Mouse (Mus musculus) heart, adult 2 months (tissue): ENCODE results near the gene Fam222b. TPM values are rescaled to one million over a fixed set of nuclear protein-coding genes. Genes with fewer than 3 reads are reported as not detected.

Experiments
- DNase-seq, 2 experiments: peaks; one replicate each; pipeline ENCODE4 v3.0.0; 2021
- H3K27ac ChIP-seq: fragments of 200-600 bp; 2 replicates; pipeline ENCODE4 v1.8.1; 2022
- H3K27me3 ChIP-seq: fragments of 200-500 bp; 2 replicates; pipeline ENCODE4 v1.6.1; 2012; ENCODE audit warnings: mild to moderate bottlenecking, low read length, inconsistent platforms, mixed read lengths; ENCODE audit not compliant: control insufficient read depth, insufficient read depth
- H3K36me3 ChIP-seq: fragments of 200-500 bp; 2 replicates; pipeline ENCODE4 v1.6.1; 2012; ENCODE audit warnings: low read length, inconsistent platforms; ENCODE audit not compliant: control insufficient read depth, insufficient read depth
- H3K4me1 ChIP-seq: fragments of 200-500 bp; 2 replicates; pipeline ENCODE4 v1.6.1; 2011; ENCODE audit warnings: low read length; ENCODE audit not compliant: control insufficient read depth, insufficient read depth
- H3K4me3 ChIP-seq: fragments of 200-600 bp; 2 replicates; pipeline ENCODE4 v1.8.1; 2022
- H3K79me2 ChIP-seq: fragments of 200-500 bp; replicated peaks from 2 replicates; pipeline ENCODE4 v1.6.1; 2012; ENCODE audit warnings: mild to moderate bottlenecking, inconsistent platforms, low read length, moderate library complexity, mixed read lengths; ENCODE audit not compliant: control insufficient read depth, insufficient read depth
- H3K9ac ChIP-seq: fragments of 200-500 bp; 2 replicates; pipeline ENCODE4 v1.6.1; 2012; ENCODE audit warnings: low read depth, mild to moderate bottlenecking, control low read depth, inconsistent platforms, low read length, mixed read lengths
- CTCF ChIP-seq: fragments of 200-600 bp; IDR thresholded peaks from 2 replicates; pipeline ENCODE4 v1.8.1; 2022; ENCODE audit warnings: antibody characterized with exemption, mild to moderate bottlenecking, moderate library complexity
- EP300 ChIP-seq: fragments of 200-500 bp; IDR thresholded peaks from 2 replicates; pipeline ENCODE4 v1.6.1; 2011; ENCODE audit warnings: low read depth, low read length, control low read depth; ENCODE audit not compliant: insufficient read depth
- POLR2A ChIP-seq: fragments of 200-500 bp; IDR thresholded peaks from 2 replicates; pipeline ENCODE4 v1.6.1; 2011; ENCODE audit warnings: mild to moderate bottlenecking, low read depth, low read length, control low read depth; ENCODE audit not compliant: insufficient read depth
- WGBS: fragments of 180-500 bp; shearing (Covaris S2); methylation state at CpG from one replicate; pipeline ENCODE4 v1.1.7; 2018; 5-methylcytosine and 5-hydroxymethylcytosine counted together
- intact Hi-C: fragments of 180-260 bp; cut with DNase I; formaldehyde crosslinking; loops from one replicate; pipeline ENCODE4 v1.15.1; 2025
- polyA plus RNA-seq: library from polyadenylated mRNA; depleted of rRNA; stranded (reverse); fragments of >200 nt; gene quantifications from 2 replicates; pipeline ENCODE4 v1.2.3, GENCODE M21; 2012
- total RNA-seq, 2 experiments: library from RNA; stranded (reverse); gene quantifications; 2 replicates each; pipeline ENCODE4 v1.2.3; 2021

Gene Fam222b
- total and polyA plus RNA-seq, 3 experiments, result 10.4 to 12.6 (median 11.4) TPM

DNA sequence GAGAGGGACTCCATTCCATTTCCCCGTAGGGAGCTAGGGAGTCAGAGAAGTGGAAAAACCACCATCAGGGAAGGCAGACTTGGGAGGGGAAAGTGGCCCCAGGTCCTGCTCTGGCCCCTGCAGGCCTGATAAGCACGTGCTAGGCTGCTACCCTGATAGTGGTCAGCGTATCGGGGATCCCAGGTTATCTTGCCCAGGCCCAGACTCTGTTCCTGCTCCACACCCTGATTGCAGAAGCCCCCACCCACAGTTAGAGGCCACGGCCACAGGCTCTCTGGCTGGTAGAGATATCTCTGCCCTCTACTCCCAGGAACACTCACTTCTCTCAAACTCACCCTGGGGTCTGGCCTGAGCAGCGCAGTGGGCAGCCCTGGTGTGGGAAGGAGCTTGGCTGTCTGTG, 24.8 kb upstream of the Fam222b start:
- no peak overlapping the region for H3K9ac ChIP-seq
- H3K27ac ChIP-seq, result no peak overlapping the region
- no peaks in the 10 kb centered on the region for H3K79me2 ChIP-seq
- no peaks in the 10 kb centered on the region for H3K4me1 ChIP-seq
- H3K36me3 ChIP-seq, result no peaks in the 10 kb centered on the region
- no peak for DNase-seq
- intact Hi-C loops, result no loop called here
- no peak overlapping the region for H3K4me3 ChIP-seq
- no peak for TF ChIP-seq POLR2A
- no peak for TF ChIP-seq CTCF
- no peak for TF ChIP-seq EP300
- WGBS, result 70% methylated on average over 6 of the region's 6 CpGs
- H3K27me3 ChIP-seq, result no peaks in the 10 kb centered on the region

DNA sequence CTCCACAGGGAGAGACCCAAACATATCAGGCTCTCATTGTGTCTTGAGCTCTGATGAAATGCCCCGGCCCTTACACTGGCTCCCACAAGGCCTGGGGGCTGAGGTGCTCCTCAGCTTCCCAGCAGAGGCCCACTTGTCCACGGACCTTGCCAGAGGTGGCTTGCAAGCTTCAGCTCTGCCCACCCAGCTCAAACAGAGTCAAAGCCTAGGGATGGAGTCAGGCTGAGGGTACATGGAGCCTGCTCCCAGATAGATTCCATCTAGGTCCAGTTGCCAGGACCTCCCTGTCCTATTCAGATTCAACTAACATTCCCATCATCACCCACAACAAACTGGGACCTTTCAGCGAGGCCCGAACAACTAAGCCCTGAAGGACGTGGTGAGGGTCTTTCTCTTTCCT, 22.5 kb upstream of the Fam222b start:
- intact Hi-C loops, result no loop called here
- H3K4me1 ChIP-seq, result no peaks in the 10 kb centered on the region
- H3K9ac ChIP-seq, result no peak overlapping the region
- no peak overlapping the region for H3K4me3 ChIP-seq
- H3K27me3 ChIP-seq, result no peaks in the 10 kb centered on the region
- DNase-seq, result no peak
- TF ChIP-seq POLR2A (no peak), CTCF (no peak), EP300 (no peak)
- H3K27ac ChIP-seq, result no peak overlapping the region
- no peaks in the 10 kb centered on the region for H3K36me3 ChIP-seq
- WGBS, result 87% methylated on average over 5 of the region's 5 CpGs
- no peaks in the 10 kb centered on the region for H3K79me2 ChIP-seq

DNA sequence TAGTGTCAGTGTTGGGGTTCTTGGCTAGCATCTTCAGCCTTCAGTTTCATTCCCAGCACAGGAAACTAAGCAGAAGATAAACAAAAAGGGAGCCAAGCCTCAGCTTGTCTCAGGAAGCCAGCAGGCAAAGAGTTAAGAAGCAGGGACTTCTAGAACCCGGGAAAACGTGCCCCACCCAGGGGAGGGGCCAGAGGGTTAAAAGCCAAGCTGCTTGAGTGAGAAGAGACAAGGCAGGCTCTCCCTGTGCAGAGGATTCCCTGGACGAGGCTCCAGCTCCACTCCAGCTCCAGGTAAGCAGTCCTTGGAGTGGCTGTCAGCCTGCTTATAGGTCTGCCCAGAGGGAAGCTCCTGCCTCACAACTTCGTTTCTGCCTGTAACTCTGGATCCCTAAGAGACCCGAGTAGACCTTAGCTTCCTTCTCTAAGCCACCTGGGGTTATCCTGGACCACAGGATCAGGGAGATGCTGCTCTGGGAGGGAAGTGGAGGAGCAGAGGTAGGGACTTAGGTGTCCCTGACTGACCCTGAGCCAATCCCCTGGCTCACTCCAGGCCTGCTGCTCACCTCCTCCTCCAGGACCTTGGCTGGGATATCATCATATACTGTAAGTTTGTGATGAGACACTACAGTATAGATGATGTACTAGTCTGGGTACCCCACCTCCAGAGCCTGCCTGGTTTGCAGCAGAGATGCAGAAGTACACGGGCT, 21.9 kb upstream of the Fam222b start:
- TF ChIP-seq EP300 (no peak), POLR2A (no peak), CTCF (no peak)
- no peaks in the 10 kb centered on the region for H3K27me3 ChIP-seq
- no peak overlapping the region for H3K27ac ChIP-seq
- no peak overlapping the region for H3K9ac ChIP-seq
- no peaks in the 10 kb centered on the region for H3K4me1 ChIP-seq
- 28% methylated on average over 6 of the region's 6 CpGs for WGBS
- no peak for DNase-seq
- no peak overlapping the region for H3K4me3 ChIP-seq
- no peaks in the 10 kb centered on the region for H3K79me2 ChIP-seq
- intact Hi-C loops, result no loop called here
- H3K36me3 ChIP-seq, result no peaks in the 10 kb centered on the region

DNA sequence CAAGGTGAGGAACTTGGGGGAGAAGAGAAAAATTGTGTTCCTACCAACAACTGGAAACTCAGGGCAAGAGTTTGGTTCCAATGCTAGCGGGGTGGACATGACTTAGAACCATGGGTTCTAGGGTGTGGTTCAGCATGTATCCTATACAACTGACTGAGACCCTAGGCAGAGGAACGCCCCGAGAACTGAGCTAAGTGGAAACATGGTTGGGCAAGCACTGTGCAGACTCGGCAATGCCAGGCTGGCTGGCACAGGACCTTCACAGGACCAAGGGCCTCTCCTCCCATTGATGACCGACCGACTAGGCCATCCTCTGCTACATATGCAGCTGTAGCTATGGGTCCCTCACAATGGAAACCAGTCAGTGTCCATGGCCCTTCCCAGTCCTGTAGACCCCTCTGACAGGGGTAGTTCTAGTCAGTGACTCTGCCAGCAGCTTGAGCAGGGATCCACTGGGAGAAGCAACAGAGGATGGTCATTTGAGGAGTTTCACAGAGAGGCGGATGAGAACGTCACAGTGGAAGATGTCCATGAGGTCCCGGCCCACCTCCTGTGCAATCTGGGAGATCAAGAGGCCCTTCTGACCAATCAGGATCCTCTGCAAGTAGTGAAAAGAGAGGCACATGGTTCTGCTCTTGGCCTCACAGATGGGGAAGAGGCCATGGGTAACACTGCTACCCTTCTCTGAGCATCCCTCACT, 20.7 kb upstream of the Fam222b start:
- no peak for TF ChIP-seq POLR2A
- no peak for TF ChIP-seq EP300
- TF ChIP-seq CTCF, result no peak
- Histone ChIP-seq H3K36me3 (no peaks in the 10 kb centered on the region), H3K79me2 (no peaks in the 10 kb centered on the region), H3K27ac (no peak overlapping the region), H3K9ac (no peak overlapping the region), H3K4me1 (no peaks in the 10 kb centered on the region), H3K27me3 (no peaks in the 10 kb centered on the region), H3K4me3 (no peak overlapping the region)
- WGBS, result 93% methylated on average over 9 of the region's 9 CpGs
- DNase-seq, result no peak
- intact Hi-C loops, result no loop called here

DNA sequence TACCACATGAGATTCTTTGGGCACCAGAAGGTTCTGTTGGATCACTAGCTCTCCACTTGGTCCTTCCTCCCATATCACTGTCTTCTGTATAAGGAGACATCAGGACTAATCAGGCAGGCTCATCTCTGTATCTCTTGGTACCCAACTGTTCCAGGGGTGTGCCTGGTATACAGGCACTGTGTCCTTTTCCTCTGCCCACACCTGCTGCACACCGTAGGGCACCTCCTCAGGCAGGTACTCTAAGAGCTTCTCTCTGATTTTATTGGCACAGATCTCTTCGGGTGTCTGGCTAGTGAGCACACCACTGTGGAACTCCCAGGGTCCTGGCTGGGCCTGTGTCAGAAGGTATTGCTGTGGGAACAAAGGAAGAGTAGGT, 20.2 kb upstream of the Fam222b start:
- DNase-seq, result no peak
- H3K27ac ChIP-seq, result no peak overlapping the region
- intact Hi-C loops, result no loop called here
- no peaks in the 10 kb centered on the region for H3K27me3 ChIP-seq
- WGBS, result 92% methylated on average over 2 of the region's 2 CpGs
- TF ChIP-seq POLR2A (no peak), CTCF (no peak), EP300 (no peak)
- no peak overlapping the region for H3K9ac ChIP-seq
- no peaks in the 10 kb centered on the region for H3K4me1 ChIP-seq
- H3K36me3 ChIP-seq, result no peaks in the 10 kb centered on the region
- no peaks in the 10 kb centered on the region for H3K79me2 ChIP-seq
- no peak overlapping the region for H3K4me3 ChIP-seq

DNA sequence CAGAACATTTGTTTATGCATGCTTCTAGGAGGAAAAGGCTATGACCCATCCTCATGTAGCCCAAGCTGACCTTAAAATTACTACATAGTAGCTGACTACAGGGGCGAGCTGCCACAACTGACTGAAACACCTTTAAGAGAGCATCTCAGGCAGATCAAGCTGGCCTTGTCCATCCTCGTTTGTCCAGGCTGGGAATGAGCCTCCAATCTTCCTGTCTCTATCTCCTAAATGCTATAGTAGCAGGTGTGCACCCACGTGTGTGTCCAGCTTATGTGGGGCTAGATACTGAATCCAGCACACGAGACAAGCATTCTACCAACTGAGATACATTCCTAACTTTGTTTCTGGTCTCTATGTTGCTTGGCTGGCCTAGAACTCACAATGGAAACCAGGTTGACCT, 19.8 kb upstream of the Fam222b start:
- Histone ChIP-seq H3K27ac (no peak overlapping the region), H3K9ac (no peak overlapping the region), H3K79me2 (no peaks in the 10 kb centered on the region), H3K4me3 (no peak overlapping the region), H3K36me3 (peaks cover 2% of the 10 kb centered on the region; the same call in 1 of the 2 replicates), H3K27me3 (no peaks in the 10 kb centered on the region), H3K4me1 (no peaks in the 10 kb centered on the region)
- no peak for DNase-seq
- 84% methylated on average over 4 of the region's 4 CpGs for WGBS
- intact Hi-C loops, result no loop called here
- TF ChIP-seq POLR2A (no peak), EP300 (no peak), CTCF (no peak)
